Mouse (Mus musculus): Measurements from ENCODE around the gene Xcl1. TPM values are rescaled to one million over a fixed set of nuclear protein-coding genes. Genes with fewer than 3 reads are reported as not detected.
A peak's percentile ranks its signal among the peaks of the same experiment; 100 is the strongest.

The Xcl1 gene
- total and polyA plus RNA-seq, 3 experiments: not detected

DNA sequence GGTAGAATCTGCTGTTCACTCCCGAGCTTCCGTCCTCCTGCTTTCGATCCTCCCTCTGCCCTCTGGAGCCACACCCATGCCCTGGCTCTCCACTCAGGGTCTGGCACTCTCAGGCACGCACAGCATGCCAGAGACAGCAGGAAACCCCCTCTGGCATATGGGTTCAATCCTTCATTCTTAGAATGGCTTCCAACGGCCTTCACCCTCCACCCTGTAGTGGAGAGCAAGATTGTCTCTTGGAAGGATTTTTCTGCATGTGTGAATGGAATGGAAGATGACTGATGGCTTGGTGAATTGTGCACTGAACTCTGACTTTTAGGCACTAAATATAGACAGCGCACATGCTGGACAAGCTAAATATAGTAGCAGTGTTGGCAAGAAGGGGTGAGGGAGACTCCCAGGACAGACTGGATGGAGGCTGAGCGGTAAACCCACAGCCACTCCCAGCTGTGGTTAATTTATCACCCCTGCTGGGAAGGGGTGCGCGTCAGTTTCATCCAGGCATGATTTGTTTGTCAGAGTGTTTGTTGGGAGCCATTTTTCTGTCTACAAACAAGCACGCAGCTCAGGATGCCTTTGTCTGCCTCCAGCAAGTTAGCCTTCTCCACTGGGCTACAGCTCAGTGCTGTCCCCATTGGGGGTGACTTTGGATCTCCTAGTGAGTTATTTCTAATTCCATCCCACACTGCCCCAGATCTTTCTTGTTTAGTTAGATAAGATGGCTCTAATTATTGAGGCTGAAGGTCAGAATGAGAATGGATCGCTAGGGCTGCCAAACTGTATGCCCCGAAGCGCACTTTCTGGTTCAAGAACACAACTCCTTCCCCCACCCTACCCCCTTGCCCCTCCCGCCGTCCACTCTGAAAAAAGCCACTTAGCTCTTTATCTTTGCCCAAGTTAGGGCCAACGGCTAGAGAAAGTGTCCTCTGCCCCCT is 38.8 kb downstream of the Xcl1 start:
- peaks cover 0 to 3% of the 10 kb centered on the region in 2 experiments; a peak in 2 of 4 replicates for H3K36me3 ChIP-seq (ENCODE audit: control insufficient read depth in 1 of 2, insufficient read depth in 2 of 2, low read length in 2 of 2)
- no peaks in the 10 kb centered on the region for H3K79me2 ChIP-seq (ENCODE audit: control insufficient read depth, insufficient read depth, low read length, poor library complexity)
- TF ChIP-seq MAFK (IDR thresholded peaks at IDR 0.05; ENCODE audit: borderline replicate concordance, low read depth, low read length) (no peak), POLR2A (IDR thresholded peaks at IDR 0.05; ENCODE audit: control insufficient read depth in 1 of 2, insufficient read depth in 1 of 2, low read depth in 1 of 2, low read length in 2 of 2, poor library complexity in 1 of 2) (no peak), USF2 (IDR thresholded peaks at IDR 0.05; ENCODE audit: borderline replicate concordance in 1 of 2, insufficient read depth in 1 of 2, low read depth in 1 of 2, low read length in 2 of 2) (no peak), ZKSCAN1 (IDR thresholded peaks at IDR 0.05; ENCODE audit: low read depth, low read length) (no peak), SIN3A (IDR thresholded peaks at IDR 0.05; ENCODE audit: low read length) (no peak), TCF12 (IDR thresholded peaks at IDR 0.05; ENCODE audit: low read depth, low read length) (no peak), MEF2A (IDR thresholded peaks at IDR 0.05; ENCODE audit: extremely low read depth, insufficient replicate concordance, low read depth, low read length, poor library complexity, severe bottlenecking) (no peak), TAL1 (IDR thresholded peaks at IDR 0.05; ENCODE audit: low read length) (no peak), MXI1 (IDR thresholded peaks at IDR 0.05; ENCODE audit: low read depth, low read length) (no peak), MYC (IDR thresholded peaks at IDR 0.05; ENCODE audit: low read depth, low read length) (no peak), ZMIZ1 (IDR thresholded peaks at IDR 0.05; ENCODE audit: low read depth, low read length) (no peak), ELF1 (IDR thresholded peaks at IDR 0.05; ENCODE audit: low read depth, low read length) (no peak), MAX (IDR thresholded peaks at IDR 0.05; ENCODE audit: low read length) (no peak)
- no peak overlapping the region for H3K9ac ChIP-seq (ENCODE audit: control insufficient read depth, low read depth, low read length, poor library complexity, severe bottlenecking)
- peak; percentile 1 for DNase-seq (ENCODE audit: low read depth, low spot score)
- no peaks in the 10 kb centered on the region for H3K27me3 ChIP-seq (ENCODE audit: control insufficient read depth in 1 of 2, insufficient read depth in 2 of 2, low read length in 2 of 2)
- H3K27ac ChIP-seq (ENCODE audit: control insufficient read depth, low read depth, low read length): no peak overlapping the region
- H3K4me1 ChIP-seq (ENCODE audit: control insufficient read depth in 1 of 2, insufficient read depth in 2 of 2, low read length in 2 of 2): 0 out of 4 replicates have a peak, but pooled peaks cover 0 to 2% of the 10 kb centered on the region in 2 experiments
- H3K4me3 ChIP-seq (ENCODE audit: control insufficient read depth in 1 of 2, insufficient read depth in 1 of 2, low read depth in 2 of 2, low read length in 2 of 2): no peak overlapping the region
- no peaks in the 10 kb centered on the region for H3K9me3 ChIP-seq (replicated peaks; ENCODE audit: insufficient read depth, low read length)

DNA sequence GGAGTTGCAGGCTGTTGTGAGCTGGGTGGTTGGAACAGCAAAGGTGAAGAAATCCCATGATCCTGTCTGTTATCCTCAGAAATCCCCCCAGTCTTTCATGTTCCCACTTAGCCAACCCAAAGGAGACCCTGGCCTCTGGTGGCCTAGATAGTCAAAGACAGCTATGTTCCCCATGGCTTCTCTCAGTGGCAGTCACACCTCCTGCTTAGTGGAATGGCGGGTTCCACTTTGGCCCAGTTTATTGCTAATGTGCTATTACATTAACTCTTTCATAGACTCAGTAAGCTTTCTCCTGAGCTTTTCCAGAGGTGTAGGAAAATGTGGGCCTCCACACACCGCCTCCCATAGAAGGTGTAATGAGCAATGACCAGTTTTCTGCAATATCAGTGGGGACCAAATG is 39.5 kb downstream of the Xcl1 start:
- Histone ChIP-seq H3K27ac (ENCODE audit: control insufficient read depth, low read depth, low read length) (no peak overlapping the region), H3K4me3 (ENCODE audit: control insufficient read depth in 1 of 2, insufficient read depth in 1 of 2, low read depth in 2 of 2, low read length in 2 of 2) (no peak overlapping the region), H3K9ac (ENCODE audit: control insufficient read depth, low read depth, low read length, poor library complexity, severe bottlenecking) (no peak overlapping the region), H3K4me1 (ENCODE audit: control insufficient read depth in 1 of 2, insufficient read depth in 2 of 2, low read length in 2 of 2) (0 out of 4 replicates have a peak, but pooled peaks cover 0 to 2% of the 10 kb centered on the region in 2 experiments), H3K9me3 (replicated peaks; ENCODE audit: insufficient read depth, low read length) (no peaks in the 10 kb centered on the region), H3K36me3 (ENCODE audit: control insufficient read depth in 1 of 2, insufficient read depth in 2 of 2, low read length in 2 of 2) (peaks cover 0 to 3% of the 10 kb centered on the region in 2 experiments; a peak in 2 of 4 replicates), H3K79me2 (ENCODE audit: control insufficient read depth, insufficient read depth, low read length, poor library complexity) (no peaks in the 10 kb centered on the region), H3K27me3 (ENCODE audit: control insufficient read depth in 1 of 2, insufficient read depth in 2 of 2, low read length in 2 of 2) (no peaks in the 10 kb centered on the region)
- TF ChIP-seq CHD1 (IDR thresholded peaks at IDR 0.05; ENCODE audit: low read depth, low read length) (no peak), MAX (IDR thresholded peaks at IDR 0.05; ENCODE audit: low read length) (no peak), MEF2A (IDR thresholded peaks at IDR 0.05; ENCODE audit: extremely low read depth, insufficient replicate concordance, low read depth, low read length, poor library complexity, severe bottlenecking) (no peak), SIN3A (IDR thresholded peaks at IDR 0.05; ENCODE audit: low read length) (no peak), ELF1 (IDR thresholded peaks at IDR 0.05; ENCODE audit: low read depth, low read length) (no peak), GATA1 (IDR thresholded peaks at IDR 0.05; ENCODE audit: low read depth, low read length) (no peak), TCF12 (IDR thresholded peaks at IDR 0.05; ENCODE audit: low read depth, low read length) (no peak), SMC3 (IDR thresholded peaks at IDR 0.05; ENCODE audit: low read depth, low read length) (no peak), RAD21 (IDR thresholded peaks at IDR 0.05; ENCODE audit: low read depth, low read length) (no peak), RCOR1 (IDR thresholded peaks at IDR 0.05; ENCODE audit: low read depth, low read length) (no peak), TBP (IDR thresholded peaks at IDR 0.05; ENCODE audit: low read depth, low read length) (no peak), TAL1 (IDR thresholded peaks at IDR 0.05; ENCODE audit: low read length) (no peak), ZMIZ1 (IDR thresholded peaks at IDR 0.05; ENCODE audit: low read depth, low read length) (no peak), MAFK (IDR thresholded peaks at IDR 0.05; ENCODE audit: borderline replicate concordance, low read depth, low read length) (no peak)
- DNase-seq (ENCODE audit: low read depth, low spot score): no peak

Measured in MEL (cell line).